Comparison of ENCODE assay signal across 14 mouse cellular contexts in the genomic region with DNA sequence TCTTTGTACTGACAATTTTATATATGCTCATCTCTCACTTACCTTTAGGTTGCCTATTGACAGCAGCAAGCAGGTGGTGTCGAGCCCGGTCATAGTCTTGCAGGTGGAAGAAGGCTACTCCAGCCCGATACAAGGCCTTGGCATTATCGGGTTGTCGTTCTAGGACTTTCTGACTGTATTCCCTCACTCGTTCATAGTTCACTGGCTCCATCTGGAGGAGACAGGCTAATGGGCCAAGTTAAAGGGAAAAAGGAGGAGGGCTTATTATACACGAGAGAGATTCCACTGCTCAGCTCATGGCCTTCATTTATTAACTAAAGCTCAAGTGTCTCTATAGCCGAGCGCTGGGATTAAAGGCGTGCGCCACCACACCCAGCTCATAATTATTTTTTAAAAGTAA. TPM values are rescaled to one million over a fixed set of nuclear protein-coding genes. Genes with fewer than 3 reads are reported as not detected.
DNase-seq lines count a peak whose midpoint lies in the region; ATAC-seq and TF ChIP-seq lines count a peak whose summit lies in the region.
"Had no signal": no experiment of that assay in that cellular context is flagged by ENCODE, and none has a peak within 500 bp of the region (broad histone marks: within the 10 kb centered on the region; RNA-seq: fewer than 3 reads in every experiment).

No protein-coding gene starts in this region.

- ATAC-seq in hindbrain, embryonic 15.5 days (ENCODE audit: low FRiP score, low read depth), result no peak
- ATAC-seq in kidney, postnatal 0 days (replicated peaks; ENCODE audit: low FRiP score, low read depth), result no peak
- no peak for ATAC-seq in frontal cortex, adult (ENCODE audit: low TSS enrichment)
- ATAC-seq: intestine, embryonic 16.5 days had no signal

- intact Hi-C loops in left cerebral cortex, postnatal 14 days (cut with DNase I), result no loop called here

- no peak overlapping the region for H3K27ac ChIP-seq in hindbrain, embryonic 15.5 days (replicated peaks)
- no peak overlapping the region for H3K27ac ChIP-seq in hindbrain, embryonic 10.5 days
- no peak overlapping the region for H3K27ac ChIP-seq in kidney, postnatal 0 days
- H3K27ac ChIP-seq: macrophage had no signal

- no peak overlapping the region for H3K4me3 ChIP-seq in hindbrain, embryonic 15.5 days
- H3K4me3 ChIP-seq in hindbrain, embryonic 10.5 days, result no peak overlapping the region
- H3K4me3 ChIP-seq in kidney, postnatal 0 days (replicated peaks; ENCODE audit: low read depth, low read length), result no peak overlapping the region

- DNase-seq in hindbrain, embryonic 10.5 days (ENCODE audit: low spot score), result no peak
- DNase-seq in 416B (ENCODE audit: low read depth) (peak; percentile 51), NIH3T3 (ENCODE audit: low read depth) (peak; percentile 51)
- DNase-seq in kidney, postnatal 0 days (ENCODE audit: low spot score), result peak; percentile 77
- DNase-seq in left cerebral cortex, adult 9 months (ENCODE audit: low spot score in 2 of 2), result no peak
- DNase-seq in left cerebral cortex, postnatal 14 days (ENCODE audit: low spot score in 2 of 2), result no peak
- DNase-seq: adrenal gland, adult 8-10 months; cerebellum, adult 8-10 months had no signal

- TF ChIP-seq CTCF in kidney, postnatal 0 days (IDR thresholded peaks at IDR 0.05; ENCODE audit: low read depth), result peak; percentile 61

- H3K4me1 ChIP-seq in hindbrain, embryonic 15.5 days (replicated peaks), result peaks cover 45% of the 10 kb centered on the region
- peaks cover 27% of the 10 kb centered on the region for H3K4me1 ChIP-seq in hindbrain, embryonic 10.5 days (replicated peaks)
- H3K4me1 ChIP-seq in kidney, postnatal 0 days (replicated peaks; ENCODE audit: insufficient read depth, low read length), result no peaks in the 10 kb centered on the region; the same call in none of the 2 replicates

- H3K4me2 ChIP-seq in hindbrain, embryonic 15.5 days, result 0 out of 2 replicates have a peak overlapping the region, but pooled peaks have one; percentile 35
- no peak overlapping the region for H3K4me2 ChIP-seq in kidney, postnatal 0 days (ENCODE audit: low read length)

- no peaks in the 10 kb centered on the region for H3K9me3 ChIP-seq in hindbrain, embryonic 15.5 days
- no peaks in the 10 kb centered on the region for H3K9me3 ChIP-seq in hindbrain, embryonic 10.5 days
- no peaks in the 10 kb centered on the region for H3K9me3 ChIP-seq in kidney, postnatal 0 days (replicated peaks; ENCODE audit: low read length)

- peaks cover 26% of the 10 kb centered on the region for H3K36me3 ChIP-seq in hindbrain, embryonic 15.5 days
- H3K36me3 ChIP-seq in hindbrain, embryonic 10.5 days, result peaks cover 62% of the 10 kb centered on the region
- H3K36me3 ChIP-seq in kidney, postnatal 0 days (ENCODE audit: insufficient read depth, low read length), result peaks cover 17% of the 10 kb centered on the region; the same call in 1 of the 2 replicates

- H3K27me3 ChIP-seq in hindbrain, embryonic 15.5 days, result no peaks in the 10 kb centered on the region
- H3K27me3 ChIP-seq in hindbrain, embryonic 10.5 days (ENCODE audit: insufficient read depth, poor library complexity, severe bottlenecking), result no peaks in the 10 kb centered on the region
- no peaks in the 10 kb centered on the region for H3K27me3 ChIP-seq in kidney, postnatal 0 days (ENCODE audit: insufficient read depth, low read length)

- H3K9ac ChIP-seq in hindbrain, embryonic 15.5 days, result no peak overlapping the region
- H3K9ac ChIP-seq in kidney, postnatal 0 days (ENCODE audit: low read depth, low read length), result no peak overlapping the region

- WGBS in hindbrain, embryonic 15.5 days, result 67% methylated on average over 11 of the region's 11 CpGs
- WGBS in hindbrain, embryonic 10.5 days, result 90% methylated on average over 11 of the region's 11 CpGs
- 48% methylated on average over 11 of the region's 11 CpGs for WGBS in kidney, postnatal 0 days

RNA-seq across cellular contexts. Expression of gene Ttc9c, which starts 3.3 kb away (rescaled TPM):
- polyA plus RNA-seq in hindbrain, embryonic 15.5 days (2015; fragmentation: Nextera tagmentation; extraction: Ambion mirVana), result 56.8 and 58.6 TPM in 2 replicates
- polyA plus RNA-seq in hindbrain, embryonic 10.5 days (2016; fragmentation: Nextera tagmentation; extraction: Ambion mirVana), result 52.0 and 67.5 TPM in 2 replicates
- 32.2 and 35.9 TPM in 2 replicates for polyA plus RNA-seq in kidney, postnatal 0 days (2015; fragmentation: Nextera tagmentation; extraction: Ambion mirVana)
- 10 to 100 TPM; 28.2 to 30.5 TPM for total RNA-seq in left cerebral cortex, postnatal 14 days (2021)

RNA-seq across cellular contexts. Expression of gene Hnrnpul2, which starts 4.0 kb away (rescaled TPM):
- 5.4 and 6.5 TPM in 2 replicates for polyA plus RNA-seq in hindbrain, embryonic 15.5 days (2015; fragmentation: Nextera tagmentation; extraction: Ambion mirVana)
- polyA plus RNA-seq in hindbrain, embryonic 10.5 days (2016; fragmentation: Nextera tagmentation; extraction: Ambion mirVana), result 4.1 and 4.5 TPM in 2 replicates
- polyA plus RNA-seq in kidney, postnatal 0 days (2015; fragmentation: Nextera tagmentation; extraction: Ambion mirVana), result 5.5 and 6.3 TPM in 2 replicates
- 10 to 100 TPM; 92.3 to 95.8 TPM for total RNA-seq in left cerebral cortex, postnatal 14 days (2021)

RNA-seq across cellular contexts. Expression of gene Zbtb3, which starts 13.5 kb away (rescaled TPM):
- polyA plus RNA-seq in hindbrain, embryonic 15.5 days (2015; fragmentation: Nextera tagmentation; extraction: Ambion mirVana), result 7.8 and 8.6 TPM in 2 replicates
- 7.2 and 8.3 TPM in 2 replicates for polyA plus RNA-seq in hindbrain, embryonic 10.5 days (2016; fragmentation: Nextera tagmentation; extraction: Ambion mirVana)
- 3.6 TPM in 2 replicates for polyA plus RNA-seq in kidney, postnatal 0 days (2015; fragmentation: Nextera tagmentation; extraction: Ambion mirVana)
- total RNA-seq in left cerebral cortex, postnatal 14 days (2021), result 1 to 10 TPM; 4.2 to 5.1 TPM

RNA-seq across cellular contexts. Expression of gene AC129217.1, which starts 13.8 kb away (rescaled TPM):
- polyA plus RNA-seq in hindbrain, embryonic 15.5 days (2015; fragmentation: Nextera tagmentation; extraction: Ambion mirVana), result not detected in 2 replicates
- polyA plus RNA-seq in hindbrain, embryonic 10.5 days (2016; fragmentation: Nextera tagmentation; extraction: Ambion mirVana), result 0.31 TPM in 1 of 2 replicates, not detected in the other
- polyA plus RNA-seq in kidney, postnatal 0 days (2015; fragmentation: Nextera tagmentation; extraction: Ambion mirVana), result not detected in 2 replicates
- not detected for total RNA-seq in left cerebral cortex, postnatal 14 days (2021)
- total RNA-seq: adrenal gland, adult 8-10 months had no signal
- polyA plus RNA-seq: intestine, embryonic 16.5 days; limb, embryonic 11.5 days; spleen, adult 2 months had no signal

RNA-seq across cellular contexts. Expression of gene Polr2g, which starts 17.4 kb away (rescaled TPM):
- polyA plus RNA-seq in hindbrain, embryonic 15.5 days (2015; fragmentation: Nextera tagmentation; extraction: Ambion mirVana), result 133 and 144 TPM in 2 replicates
- 189 and 194 TPM in 2 replicates for polyA plus RNA-seq in hindbrain, embryonic 10.5 days (2016; fragmentation: Nextera tagmentation; extraction: Ambion mirVana)
- 185 and 187 TPM in 2 replicates for polyA plus RNA-seq in kidney, postnatal 0 days (2015; fragmentation: Nextera tagmentation; extraction: Ambion mirVana)
- 100 to 1,000 TPM; 108 to 110 TPM for total RNA-seq in left cerebral cortex, postnatal 14 days (2021)

Comparison
In these comparisons a context has a peak if more than half of its experiments do, and no peak if none do; other contexts are left out.
1. DNase-seq: peak in 416B (single experiment), NIH3T3 (single experiment) and kidney, postnatal 0 days (single experiment); none in hindbrain, embryonic 10.5 days (single experiment), left cerebral cortex, adult 9 months (0 of 2) and left cerebral cortex, postnatal 14 days (0 of 2).